Mouse (Mus musculus): ENCODE results near the gene Ptprt. TPM values are rescaled to one million over a fixed set of nuclear protein-coding genes. Genes with fewer than 3 reads are reported as not detected.

The Ptprt gene
- polyA plus RNA-seq, 1 experiment from 2014 or later = 23.6 TPM

DNA sequence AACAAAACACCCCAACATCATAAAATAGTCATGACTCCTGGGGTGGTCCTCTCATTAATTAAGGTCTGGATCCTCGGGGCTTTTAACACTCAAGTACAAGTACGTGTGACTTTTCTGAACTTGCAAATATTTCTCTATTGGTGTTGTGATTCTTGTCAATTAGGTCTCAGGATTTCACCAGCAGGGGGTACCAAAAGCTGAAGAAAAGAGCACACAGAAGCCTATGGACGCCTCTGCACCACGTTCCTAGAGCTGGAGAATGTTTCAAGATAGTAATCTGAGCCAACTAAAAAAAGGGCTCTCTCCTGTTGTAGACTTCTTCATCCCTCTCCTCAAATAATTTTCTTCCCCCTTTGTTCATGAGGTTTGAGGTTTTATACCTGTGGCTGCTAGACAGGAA lies 1000.1 kb downstream of the Ptprt start:
- Histone ChIP-seq H3K36me3 (ENCODE audit: control insufficient read depth, insufficient read depth, low read length) (no peaks in the 10 kb centered on the region), H3K4me2 (ENCODE audit: low read depth, low read length) (no peak overlapping the region), H3K4me3 (ENCODE audit: low read depth, low read length) (no peak overlapping the region), H3K9ac (replicated peaks; ENCODE audit: low read depth, low read length) (no peak overlapping the region), H3K27me3 (ENCODE audit: control insufficient read depth, insufficient read depth, low read length) (no peaks in the 10 kb centered on the region), H3K9me3 (ENCODE audit: control insufficient read depth, low read length) (no peaks in the 10 kb centered on the region), H3K4me1 (ENCODE audit: control insufficient read depth, insufficient read depth, low read length) (no peaks in the 10 kb centered on the region), H3K27ac (ENCODE audit: low read depth, low read length) (no peak overlapping the region)
- ATAC-seq (ENCODE audit: low read depth) = no peak
- 32% methylated on average over 4 of the region's 4 CpGs for WGBS

DNA sequence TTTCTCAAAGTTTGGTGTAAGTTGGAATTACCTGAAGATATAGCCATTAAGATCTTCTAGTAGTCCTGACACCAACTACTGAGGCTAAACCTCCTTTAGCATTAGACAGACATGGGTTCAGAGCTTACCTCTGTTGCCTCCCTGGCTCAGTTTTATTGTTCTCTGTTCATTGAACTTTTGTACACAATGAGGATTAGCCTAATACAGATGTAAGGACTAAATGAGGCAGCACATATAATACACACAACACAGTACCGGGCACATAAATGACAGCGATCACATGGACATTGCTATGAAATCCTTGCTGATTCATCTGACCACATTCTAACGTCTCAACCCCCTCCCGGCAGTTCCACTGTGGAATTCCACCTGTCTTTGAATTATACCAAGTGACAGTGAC lies 1003.9 kb downstream of the Ptprt start:
- 90% methylated on average over 4 of the region's 4 CpGs for WGBS
- no peaks in the 10 kb centered on the region for H3K4me1 ChIP-seq (ENCODE audit: control insufficient read depth, insufficient read depth, low read length)
- H3K27ac ChIP-seq (ENCODE audit: low read depth, low read length) = no peak overlapping the region
- no peak overlapping the region for H3K9ac ChIP-seq (replicated peaks; ENCODE audit: low read depth, low read length)
- no peaks in the 10 kb centered on the region for H3K9me3 ChIP-seq (ENCODE audit: control insufficient read depth, low read length)
- no peaks in the 10 kb centered on the region for H3K36me3 ChIP-seq (ENCODE audit: control insufficient read depth, insufficient read depth, low read length)
- H3K27me3 ChIP-seq (ENCODE audit: control insufficient read depth, insufficient read depth, low read length) = no peaks in the 10 kb centered on the region
- H3K4me3 ChIP-seq (ENCODE audit: low read depth, low read length) = no peak overlapping the region
- H3K4me2 ChIP-seq (ENCODE audit: low read depth, low read length) = no peak overlapping the region
- no peak for ATAC-seq (ENCODE audit: low read depth)

DNA sequence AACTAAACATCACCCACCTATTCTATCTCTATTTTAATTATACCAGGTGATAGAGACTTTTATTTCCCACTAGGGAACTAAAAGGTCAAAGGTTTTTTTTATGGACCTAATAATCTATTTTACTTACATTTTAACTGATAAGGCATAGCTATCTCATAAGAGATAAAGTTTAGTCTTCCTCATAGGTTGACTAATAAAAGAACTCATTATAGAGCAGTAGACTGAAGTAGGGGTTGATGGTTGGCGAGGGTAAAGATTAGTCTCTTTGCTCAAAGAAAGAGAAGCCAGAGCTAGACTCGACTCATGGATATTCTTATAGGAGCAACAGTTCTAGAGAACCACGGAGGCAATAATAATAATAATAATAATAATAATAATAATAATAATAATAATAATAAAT lies 1004.3 kb downstream of the Ptprt start:
- no peak overlapping the region for H3K27ac ChIP-seq (ENCODE audit: low read depth, low read length)
- 96% methylated on average over 3 of the region's 3 CpGs for WGBS
- H3K9me3 ChIP-seq (ENCODE audit: control insufficient read depth, low read length) = no peaks in the 10 kb centered on the region
- ATAC-seq (ENCODE audit: low read depth) = no peak
- H3K4me1 ChIP-seq (ENCODE audit: control insufficient read depth, insufficient read depth, low read length) = no peaks in the 10 kb centered on the region
- H3K4me2 ChIP-seq (ENCODE audit: low read depth, low read length) = no peak overlapping the region
- H3K4me3 ChIP-seq (ENCODE audit: low read depth, low read length) = no peak overlapping the region
- H3K27me3 ChIP-seq (ENCODE audit: control insufficient read depth, insufficient read depth, low read length) = no peaks in the 10 kb centered on the region
- no peaks in the 10 kb centered on the region for H3K36me3 ChIP-seq (ENCODE audit: control insufficient read depth, insufficient read depth, low read length)
- no peak overlapping the region for H3K9ac ChIP-seq (replicated peaks; ENCODE audit: low read depth, low read length)

DNA sequence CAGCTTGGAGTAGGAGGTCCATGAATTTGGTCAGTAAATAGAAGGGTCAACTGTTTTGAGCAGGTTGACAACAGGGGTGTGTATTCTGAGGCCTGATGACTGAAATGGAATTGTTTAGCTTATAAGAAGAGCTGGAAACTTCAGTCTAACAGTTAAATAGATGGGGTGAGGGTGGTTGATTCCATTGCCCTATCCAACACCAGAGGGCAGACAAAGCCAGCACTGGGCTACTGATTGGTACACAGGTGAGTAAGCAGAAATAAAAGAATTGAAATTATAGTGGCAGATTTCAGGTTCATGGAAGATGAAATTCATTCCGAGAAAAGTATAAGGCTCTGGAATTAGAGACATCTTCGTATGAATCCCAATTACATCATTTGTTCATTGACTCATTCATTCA lies 1020.1 kb downstream of the Ptprt start:
- Histone ChIP-seq H3K9ac (replicated peaks; ENCODE audit: low read depth, low read length) (no peak overlapping the region), H3K9me3 (ENCODE audit: control insufficient read depth, low read length) (no peaks in the 10 kb centered on the region), H3K4me2 (ENCODE audit: low read depth, low read length) (no peak overlapping the region), H3K4me1 (ENCODE audit: control insufficient read depth, insufficient read depth, low read length) (no peaks in the 10 kb centered on the region), H3K36me3 (ENCODE audit: control insufficient read depth, insufficient read depth, low read length) (no peaks in the 10 kb centered on the region), H3K27ac (ENCODE audit: low read depth, low read length) (no peak overlapping the region), H3K27me3 (ENCODE audit: control insufficient read depth, insufficient read depth, low read length) (no peaks in the 10 kb centered on the region), H3K4me3 (ENCODE audit: low read depth, low read length) (no peak overlapping the region)
- ATAC-seq (ENCODE audit: low read depth) = no peak
- WGBS = 95% methylated on average over 2 of the region's 2 CpGs

DNA sequence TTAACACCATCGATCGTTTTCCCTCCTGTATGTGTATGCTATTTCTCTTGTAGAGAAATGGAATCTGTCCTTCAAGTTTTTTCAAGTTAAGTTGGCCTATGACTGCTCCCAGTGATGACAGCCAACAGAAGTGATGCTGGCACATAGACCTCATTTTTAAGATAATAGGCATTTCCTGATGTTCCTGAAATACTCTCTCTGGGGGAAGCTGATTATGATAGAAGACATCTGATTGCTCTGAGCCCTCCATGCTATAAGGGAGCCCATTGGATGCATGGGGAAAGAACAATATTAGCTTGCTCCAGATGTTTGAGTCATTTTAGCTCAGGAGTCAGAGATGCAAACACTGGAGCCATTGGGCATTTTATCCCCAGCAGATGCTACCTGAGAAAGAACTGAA lies 1026.9 kb downstream of the Ptprt start:
- no peaks in the 10 kb centered on the region for H3K27me3 ChIP-seq (ENCODE audit: control insufficient read depth, insufficient read depth, low read length)
- H3K4me2 ChIP-seq (ENCODE audit: low read depth, low read length) = no peak overlapping the region
- no peaks in the 10 kb centered on the region for H3K4me1 ChIP-seq (ENCODE audit: control insufficient read depth, insufficient read depth, low read length)
- 94% methylated on average over 2 of the region's 2 CpGs for WGBS
- H3K9ac ChIP-seq (replicated peaks; ENCODE audit: low read depth, low read length) = no peak overlapping the region
- no peaks in the 10 kb centered on the region for H3K9me3 ChIP-seq (ENCODE audit: control insufficient read depth, low read length)
- no peak for ATAC-seq (ENCODE audit: low read depth)
- H3K36me3 ChIP-seq (ENCODE audit: control insufficient read depth, insufficient read depth, low read length) = no peaks in the 10 kb centered on the region
- H3K27ac ChIP-seq (ENCODE audit: low read depth, low read length) = no peak overlapping the region
- H3K4me3 ChIP-seq (ENCODE audit: low read depth, low read length) = no peak overlapping the region

DNA sequence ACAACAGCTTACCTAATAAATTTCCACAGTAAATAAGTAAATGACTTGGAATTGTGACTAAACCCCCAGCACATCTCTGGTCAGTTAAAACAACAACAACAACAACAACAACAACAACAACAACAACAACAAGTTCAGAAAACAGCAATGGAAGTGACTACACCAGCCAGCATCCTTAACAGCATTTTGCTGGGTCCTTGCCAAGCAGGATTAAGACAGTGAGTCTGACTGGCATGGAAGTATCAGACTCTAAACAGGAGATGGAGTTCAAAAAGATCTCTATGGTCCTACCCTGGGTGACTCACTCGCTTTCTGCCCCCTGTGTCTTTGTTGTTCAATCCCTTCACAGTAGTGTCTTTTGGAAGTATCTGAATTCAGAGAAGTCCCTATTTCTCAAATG lies 1035.1 kb downstream of the Ptprt start:
- ATAC-seq (ENCODE audit: low read depth) = no peak
- no peaks in the 10 kb centered on the region for H3K36me3 ChIP-seq (ENCODE audit: control insufficient read depth, insufficient read depth, low read length)
- no peaks in the 10 kb centered on the region for H3K4me1 ChIP-seq (ENCODE audit: control insufficient read depth, insufficient read depth, low read length)
- 74% methylated on average over 1 of the region's 1 CpGs for WGBS
- no peaks in the 10 kb centered on the region for H3K27me3 ChIP-seq (ENCODE audit: control insufficient read depth, insufficient read depth, low read length)
- no peak overlapping the region for H3K27ac ChIP-seq (ENCODE audit: low read depth, low read length)
- H3K9me3 ChIP-seq (ENCODE audit: control insufficient read depth, low read length) = no peaks in the 10 kb centered on the region
- H3K9ac ChIP-seq (replicated peaks; ENCODE audit: low read depth, low read length) = no peak overlapping the region
- H3K4me2 ChIP-seq (ENCODE audit: low read depth, low read length) = no peak overlapping the region
- no peak overlapping the region for H3K4me3 ChIP-seq (ENCODE audit: low read depth, low read length)

DNA sequence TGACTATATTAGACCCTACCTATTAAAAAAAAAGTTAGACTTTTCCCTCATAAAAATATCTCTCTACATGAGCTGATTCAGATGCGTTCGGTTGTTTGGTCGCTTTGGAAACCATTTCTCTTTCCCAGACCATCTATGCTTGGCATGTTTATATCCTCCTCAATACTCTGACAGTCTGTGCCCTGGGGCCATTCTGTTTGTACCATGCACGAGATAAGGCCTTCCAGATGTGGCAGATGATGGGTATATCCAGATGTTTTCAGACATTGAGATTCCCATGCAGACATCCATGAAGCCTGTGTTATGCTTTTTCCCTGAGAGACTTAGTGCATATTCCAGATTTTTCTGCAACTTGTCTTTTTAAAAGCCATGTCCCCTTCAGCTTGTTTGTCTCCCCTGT lies 1052.5 kb downstream of the Ptprt start:
- no peak for ATAC-seq (ENCODE audit: low read depth)
- H3K4me1 ChIP-seq (ENCODE audit: control insufficient read depth, insufficient read depth, low read length) = no peaks in the 10 kb centered on the region
- H3K36me3 ChIP-seq (ENCODE audit: control insufficient read depth, insufficient read depth, low read length) = no peaks in the 10 kb centered on the region
- H3K9ac ChIP-seq (replicated peaks; ENCODE audit: low read depth, low read length) = no peak overlapping the region
- H3K27ac ChIP-seq (ENCODE audit: low read depth, low read length) = no peak overlapping the region
- H3K9me3 ChIP-seq (ENCODE audit: control insufficient read depth, low read length) = no peaks in the 10 kb centered on the region
- no peak overlapping the region for H3K4me2 ChIP-seq (ENCODE audit: low read depth, low read length)
- no peak overlapping the region for H3K4me3 ChIP-seq (ENCODE audit: low read depth, low read length)
- 82% methylated on average over 4 of the region's 4 CpGs for WGBS
- no peaks in the 10 kb centered on the region for H3K27me3 ChIP-seq (ENCODE audit: control insufficient read depth, insufficient read depth, low read length)

DNA sequence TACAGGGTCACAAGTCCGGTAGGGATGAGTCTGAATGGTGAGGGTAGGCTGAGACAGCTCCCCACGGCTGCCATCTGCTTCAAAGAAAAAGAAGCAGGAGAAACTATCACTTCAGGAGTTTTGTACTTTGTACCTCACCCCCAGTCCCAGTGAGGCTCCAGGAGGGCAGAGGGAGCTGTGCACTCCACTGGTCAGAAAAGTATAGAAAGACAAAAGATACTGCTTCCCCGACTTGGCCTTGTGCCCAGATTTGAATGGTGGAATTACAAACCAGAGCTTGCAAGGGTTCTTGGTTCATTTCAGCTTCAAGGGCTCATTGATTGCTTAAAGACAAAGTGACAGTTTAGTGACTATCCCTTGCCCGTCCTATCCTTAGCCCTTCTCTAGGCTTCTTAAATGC lies 1053.6 kb downstream of the Ptprt start:
- H3K4me1 ChIP-seq (ENCODE audit: control insufficient read depth, insufficient read depth, low read length) = no peaks in the 10 kb centered on the region
- no peaks in the 10 kb centered on the region for H3K27me3 ChIP-seq (ENCODE audit: control insufficient read depth, insufficient read depth, low read length)
- H3K4me3 ChIP-seq (ENCODE audit: low read depth, low read length) = no peak overlapping the region
- H3K4me2 ChIP-seq (ENCODE audit: low read depth, low read length) = no peak overlapping the region
- H3K9me3 ChIP-seq (ENCODE audit: control insufficient read depth, low read length) = no peaks in the 10 kb centered on the region
- ATAC-seq (ENCODE audit: low read depth) = no peak
- H3K9ac ChIP-seq (replicated peaks; ENCODE audit: low read depth, low read length) = no peak overlapping the region
- H3K36me3 ChIP-seq (ENCODE audit: control insufficient read depth, insufficient read depth, low read length) = no peaks in the 10 kb centered on the region
- H3K27ac ChIP-seq (ENCODE audit: low read depth, low read length) = no peak overlapping the region
- 71% methylated on average over 4 of the region's 4 CpGs for WGBS

DNA sequence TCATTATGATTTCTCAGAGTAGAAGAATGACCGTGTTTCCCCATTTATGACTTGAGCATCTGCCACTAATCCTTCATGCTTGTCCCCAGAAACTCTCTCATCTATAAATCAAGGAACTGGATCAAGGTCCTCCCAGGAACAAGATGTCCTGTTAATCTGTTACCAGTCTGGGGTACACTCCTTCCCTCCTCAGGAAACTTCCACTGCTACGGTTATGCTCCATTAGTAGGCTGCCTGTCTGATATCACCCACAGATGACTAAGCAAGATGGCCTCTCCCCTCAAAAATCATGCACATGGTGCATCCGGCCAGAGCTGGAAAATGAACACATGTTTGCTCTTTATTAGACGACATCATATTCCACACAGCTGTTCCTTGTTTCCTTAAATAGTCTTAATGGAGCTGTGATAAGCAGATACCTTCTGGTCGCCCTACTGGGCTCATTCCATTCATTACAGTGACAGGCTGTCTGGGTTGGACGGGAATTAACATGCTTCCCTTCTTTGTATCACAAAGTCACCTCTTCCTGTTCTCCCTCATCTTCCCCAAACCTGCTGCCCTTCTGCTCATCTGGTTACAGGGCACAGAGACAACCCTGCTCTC lies 1060.6 kb downstream of the Ptprt start:
- H3K9ac ChIP-seq (replicated peaks; ENCODE audit: low read depth, low read length) = no peak overlapping the region

More for the DNA sequence above, 1060.6 kb downstream of the Ptprt start:
- no peak overlapping the region for H3K4me3 ChIP-seq (ENCODE audit: low read depth, low read length)
- 70% methylated on average over 6 of the region's 6 CpGs for WGBS
- H3K9me3 ChIP-seq (ENCODE audit: control insufficient read depth, low read length) = no peaks in the 10 kb centered on the region
- H3K27me3 ChIP-seq (ENCODE audit: control insufficient read depth, insufficient read depth, low read length) = no peaks in the 10 kb centered on the region
- no peak overlapping the region for H3K27ac ChIP-seq (ENCODE audit: low read depth, low read length)
- H3K4me2 ChIP-seq (ENCODE audit: low read depth, low read length) = no peak overlapping the region
- H3K4me1 ChIP-seq (ENCODE audit: control insufficient read depth, insufficient read depth, low read length) = no peaks in the 10 kb centered on the region
- no peaks in the 10 kb centered on the region for H3K36me3 ChIP-seq (ENCODE audit: control insufficient read depth, insufficient read depth, low read length)
- ATAC-seq (ENCODE audit: low read depth) = no peak

Data from neural tube, embryonic 14.5 days (tissue).